Mouse (Mus musculus) hindbrain, embryonic 11.5 days (tissue): ENCODE results near the gene Ryr2. TPM values are rescaled to one million over a fixed set of nuclear protein-coding genes. Genes with fewer than 3 reads are reported as not detected.
A peak's percentile ranks its signal among the peaks of the same experiment; 100 is the strongest.
"Not testable (repeated sequence)": the region's sequence is repeated elsewhere in the genome, so short reads cannot be mapped to it uniquely, and the experiment has no call there.

ENCODE experiments used
- ATAC-seq: fragments of 200-750 bp; cut with Nextera tagmentation; 2 replicates; pipeline ENCODE4 v1.8.0; 2017; ENCODE audit warnings: mild to moderate bottlenecking, moderate TSS enrichment, moderate library complexity; ENCODE audit not compliant: low FRiP score
- DNase-seq: peaks from one replicate; pipeline ENCODE4 v3.0.0-alpha.2; 2015; ENCODE audit warnings: low spot score
- H3K27ac ChIP-seq: fragments of 300-500 bp; sonication (generic); 2 replicates; pipeline ENCODE4 v1.5.1; 2014; ENCODE audit warnings: mild to moderate bottlenecking, low read depth, low read length
- H3K27me3 ChIP-seq: fragments of 300-500 bp; sonication (generic); 2 replicates; pipeline ENCODE4 v1.6.1; 2014; ENCODE audit warnings: mild to moderate bottlenecking, low read length, moderate library complexity, mixed read lengths; ENCODE audit not compliant: control insufficient read depth, insufficient read depth
- H3K36me3 ChIP-seq: fragments of 300-500 bp; sonication (generic); 2 replicates; pipeline ENCODE4 v1.6.1; 2014; ENCODE audit warnings: mild to moderate bottlenecking, low read length, moderate library complexity, mixed read lengths; ENCODE audit not compliant: control insufficient read depth, insufficient read depth
- H3K4me1 ChIP-seq: fragments of 300-500 bp; sonication (generic); replicated peaks from 2 replicates; pipeline ENCODE4 v1.6.1; 2014; ENCODE audit warnings: low read length, mixed read lengths; ENCODE audit not compliant: control insufficient read depth, insufficient read depth
- H3K4me2 ChIP-seq: fragments of 300-500 bp; sonication (generic); replicated peaks from 2 replicates; pipeline ENCODE4 v1.6.1; 2014; ENCODE audit warnings: mild to moderate bottlenecking, low read depth, low read length
- H3K4me3 ChIP-seq: fragments of 300-500 bp; sonication (generic); 2 replicates; pipeline ENCODE4 v1.5.1; 2014; ENCODE audit warnings: low read depth, low read length
- H3K9ac ChIP-seq: fragments of 300-500 bp; sonication (generic); 2 replicates; pipeline ENCODE4 v1.6.1; 2014; ENCODE audit warnings: low read depth, low read length
- H3K9me3 ChIP-seq: fragments of 300-500 bp; sonication (generic); 2 replicates; pipeline ENCODE4 v1.6.1; 2016; ENCODE audit warnings: low read length; ENCODE audit not compliant: control insufficient read depth
- WGBS: fragments of 180-500 bp; shearing (Covaris S2); extraction: QIAGEN DNeasy Blood & Tissue Kit; methylation state at CpG from one replicate; pipeline ENCODE4 v1.1.7; 2014; 5-methylcytosine and 5-hydroxymethylcytosine counted together
- polyA plus RNA-seq: library from polyadenylated mRNA; unstranded; fragments of >200 nt; fragmentation: Nextera tagmentation; extraction: Ambion mirVana; gene quantifications from 2 replicates; pipeline ENCODE4 v1.2.1, GENCODE M21; 2014

The Ryr2 gene
- polyA plus RNA-seq, 1 experiment from 2014 or later = 1.5 TPM

DNA sequence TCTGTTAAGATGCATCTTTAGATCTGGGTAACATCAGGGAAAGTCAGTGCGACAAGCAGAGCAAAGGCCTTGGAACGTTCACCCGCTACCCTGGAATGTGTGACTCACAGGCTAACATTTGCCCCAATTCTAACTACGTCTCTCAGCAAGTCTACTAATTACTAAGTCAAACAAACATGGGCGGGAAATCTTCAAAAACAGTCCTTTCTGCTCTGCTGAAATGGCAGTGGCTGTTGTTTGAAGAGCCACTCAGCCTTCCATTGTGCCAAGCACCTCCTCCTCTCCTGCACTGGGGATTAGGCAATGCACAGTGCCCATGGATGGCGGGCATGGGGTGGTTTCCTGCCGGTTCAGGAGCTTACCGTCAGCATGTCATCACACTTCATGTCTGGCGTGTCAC, 540.3 kb downstream of the Ryr2 start:
- H3K27me3 ChIP-seq = no peaks in the 10 kb centered on the region
- no peaks in the 10 kb centered on the region for H3K4me1 ChIP-seq
- 73% methylated on average over 9 of the region's 9 CpGs for WGBS
- H3K27ac ChIP-seq = no peak overlapping the region
- no peak overlapping the region for H3K4me3 ChIP-seq
- no peak overlapping the region for H3K9ac ChIP-seq
- no peaks in the 10 kb centered on the region for H3K9me3 ChIP-seq
- no peak overlapping the region for H3K4me2 ChIP-seq
- ATAC-seq (no peak), DNase-seq (no peak)
- no peaks in the 10 kb centered on the region for H3K36me3 ChIP-seq

DNA sequence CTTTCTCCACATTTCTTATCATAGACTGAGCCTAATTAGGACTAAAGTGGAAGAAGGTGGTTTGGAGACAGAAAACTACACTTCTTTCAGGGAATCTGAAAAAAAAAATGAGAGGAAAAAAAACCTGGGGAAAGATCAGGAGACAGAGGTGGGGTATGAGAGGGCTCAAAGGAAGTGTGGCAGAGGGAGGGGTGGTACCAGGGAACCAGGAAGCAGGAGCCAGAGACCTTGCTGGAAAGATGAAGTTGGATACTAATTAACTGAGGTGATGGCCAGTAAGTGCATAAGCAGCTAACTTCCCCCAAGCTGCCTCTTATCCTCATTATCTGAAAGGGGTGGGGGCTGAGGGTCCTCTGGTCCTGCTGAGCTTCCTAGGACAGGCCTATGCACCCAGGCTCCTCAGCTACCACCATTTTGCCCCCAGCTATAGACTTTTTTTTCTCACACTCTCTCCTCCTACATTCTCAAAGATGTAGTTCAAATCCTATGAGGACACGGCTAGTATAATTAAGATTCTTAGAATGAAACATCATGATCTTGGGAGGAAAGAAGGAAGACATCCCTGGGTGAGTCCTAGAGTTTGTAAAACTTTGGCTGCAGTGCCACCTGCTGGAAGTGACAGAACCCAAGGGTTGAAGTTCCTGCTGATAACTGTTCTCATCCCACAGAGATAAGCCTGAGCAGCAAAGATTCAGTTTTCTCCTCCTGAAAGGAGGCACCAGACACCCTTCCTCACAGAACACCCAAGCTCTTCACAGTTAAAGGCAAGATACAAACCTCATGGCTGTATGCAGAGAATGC, 543.3 kb downstream of the Ryr2 start:
- Histone ChIP-seq H3K27me3 (no peaks in the 10 kb centered on the region), H3K9me3 (no peaks in the 10 kb centered on the region), H3K4me3 (no peak overlapping the region), H3K27ac (no peak overlapping the region), H3K36me3 (no peaks in the 10 kb centered on the region), H3K4me1 (no peaks in the 10 kb centered on the region), H3K4me2 (no peak overlapping the region), H3K9ac (no peak overlapping the region)
- 47% methylated on average over 1 of the region's 1 CpGs for WGBS
- DNase-seq (peak; percentile 70), ATAC-seq (peak; percentile 76)

- Histone ChIP-seq H3K36me3 (no peaks in the 10 kb centered on the region), H3K9me3 (no peaks in the 10 kb centered on the region), H3K4me2 (no peak overlapping the region), H3K27me3 (no peaks in the 10 kb centered on the region), H3K27ac (no peak overlapping the region), H3K9ac (no peak overlapping the region), H3K4me1 (no peaks in the 10 kb centered on the region), H3K4me3 (no peak overlapping the region)
- DNase-seq (no peak), ATAC-seq (no peak)
- WGBS = 97% methylated on average over 3 of the region's 3 CpGs
Measured at GRCm38 (mm10) chr13:11549644-11550043, 557.1 kb downstream of the Ryr2 start.

- H3K4me3 ChIP-seq, H3K4me2 ChIP-seq, H3K9me3 ChIP-seq, ATAC-seq, DNase-seq, H3K36me3 ChIP-seq, H3K27me3 ChIP-seq, H3K9ac ChIP-seq, H3K27ac ChIP-seq, H3K4me1 ChIP-seq: not testable (repeated sequence)
- 80% methylated on average over 15 of the region's 15 CpGs for WGBS
Measured at GRCm38 (mm10) chr13:11549136-11549535, 557.6 kb downstream of the Ryr2 start.

DNA sequence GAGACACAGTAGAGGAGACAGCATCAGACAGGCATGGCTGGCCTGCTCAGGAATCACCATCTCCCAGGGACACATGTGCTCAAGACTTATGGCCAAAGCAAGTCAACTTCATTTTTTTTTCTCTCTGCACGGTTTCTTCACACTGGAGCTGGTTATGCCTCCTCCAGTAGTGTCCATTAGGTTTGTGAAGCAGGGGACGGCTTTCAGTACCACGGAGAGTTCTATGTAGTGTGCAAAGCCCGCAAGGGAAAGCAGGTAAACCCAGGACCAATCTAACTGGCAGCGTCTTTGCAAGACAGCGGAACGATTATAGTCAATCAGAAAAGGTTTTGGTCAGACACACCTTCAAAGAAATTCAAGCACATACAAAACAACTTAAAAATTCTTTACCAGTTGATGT, 560.9 kb downstream of the Ryr2 start:
- Histone ChIP-seq H3K27me3 (no peaks in the 10 kb centered on the region), H3K4me3 (no peak overlapping the region), H3K9ac (no peak overlapping the region), H3K4me1 (no peaks in the 10 kb centered on the region), H3K9me3 (no peaks in the 10 kb centered on the region), H3K36me3 (no peaks in the 10 kb centered on the region), H3K27ac (no peak overlapping the region), H3K4me2 (no peak overlapping the region)
- peak; percentile 10 for DNase-seq
- ATAC-seq = no peak
- 49% methylated on average over 7 of the region's 7 CpGs for WGBS

DNA sequence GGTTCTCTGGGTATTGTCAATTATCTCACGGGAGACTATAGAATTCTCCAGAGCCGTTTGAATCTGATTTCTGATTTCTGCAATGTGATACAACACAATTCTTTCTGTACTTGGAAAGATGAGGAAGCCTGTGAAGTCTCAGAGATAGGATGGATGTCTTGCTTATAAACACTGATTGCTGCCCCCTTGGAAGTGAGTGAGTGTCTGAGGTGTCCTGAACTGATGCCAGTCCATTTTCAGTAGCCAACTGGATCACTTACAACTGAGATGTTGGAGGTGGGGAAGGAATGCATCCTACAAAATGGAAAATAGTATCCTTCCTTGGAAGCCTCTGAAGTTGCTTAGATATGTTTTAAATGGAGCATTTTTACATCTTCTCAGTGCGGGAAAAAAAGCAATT, 564.2 kb downstream of the Ryr2 start:
- Histone ChIP-seq H3K36me3 (no peaks in the 10 kb centered on the region), H3K9ac (no peak overlapping the region), H3K4me3 (no peak overlapping the region), H3K4me1 (no peaks in the 10 kb centered on the region), H3K4me2 (no peak overlapping the region), H3K27me3 (no peaks in the 10 kb centered on the region), H3K9me3 (no peaks in the 10 kb centered on the region), H3K27ac (no peak overlapping the region)
- ATAC-seq (no peak), DNase-seq (no peak)
- whole genome bisulfite sequencing = 93% methylated on average over 3 of the region's 3 CpGs

DNA sequence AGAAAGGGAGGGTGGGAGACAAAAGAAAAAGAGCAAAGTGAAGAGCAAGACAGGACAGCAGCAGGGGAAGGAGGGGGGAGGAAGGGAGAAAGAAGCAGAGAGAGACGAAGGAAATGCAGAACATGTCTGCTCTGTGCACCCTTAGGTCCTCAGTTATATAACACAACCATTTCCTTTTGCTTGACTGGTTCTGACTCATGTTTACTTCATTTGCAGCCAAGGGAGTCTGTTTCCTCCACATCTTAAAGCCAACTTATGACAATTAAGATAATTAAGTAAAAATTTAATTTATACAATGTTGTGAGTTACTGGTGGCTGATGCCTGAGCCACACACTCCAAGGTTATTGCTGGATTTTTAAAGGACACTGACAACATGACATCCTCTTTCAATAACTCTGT, 569.9 kb downstream of the Ryr2 start:
- no peak for ATAC-seq
- WGBS = 88% methylated on average over 1 of the region's 1 CpGs

GRCm38 (mm10) chr13:11535874-11536273, 570.9 kb downstream of the Ryr2 start:
- Histone ChIP-seq H3K4me1 (no peaks in the 10 kb centered on the region), H3K36me3 (no peaks in the 10 kb centered on the region), H3K4me3 (no peak overlapping the region), H3K9ac (no peak overlapping the region), H3K9me3 (no peaks in the 10 kb centered on the region), H3K27ac (no peak overlapping the region), H3K4me2 (no peak overlapping the region), H3K27me3 (no peaks in the 10 kb centered on the region)
- WGBS = 78% methylated on average over 3 of the region's 3 CpGs
- DNase-seq (no peak), ATAC-seq (no peak)

More for the DNA sequence above, 569.9 kb downstream of the Ryr2 start:
- DNase-seq = no peak
- Histone ChIP-seq H3K27ac (no peak overlapping the region), H3K4me2 (no peak overlapping the region), H3K9me3 (no peaks in the 10 kb centered on the region), H3K4me3 (no peak overlapping the region), H3K36me3 (no peaks in the 10 kb centered on the region), H3K4me1 (no peaks in the 10 kb centered on the region), H3K9ac (no peak overlapping the region), H3K27me3 (no peaks in the 10 kb centered on the region)

DNA sequence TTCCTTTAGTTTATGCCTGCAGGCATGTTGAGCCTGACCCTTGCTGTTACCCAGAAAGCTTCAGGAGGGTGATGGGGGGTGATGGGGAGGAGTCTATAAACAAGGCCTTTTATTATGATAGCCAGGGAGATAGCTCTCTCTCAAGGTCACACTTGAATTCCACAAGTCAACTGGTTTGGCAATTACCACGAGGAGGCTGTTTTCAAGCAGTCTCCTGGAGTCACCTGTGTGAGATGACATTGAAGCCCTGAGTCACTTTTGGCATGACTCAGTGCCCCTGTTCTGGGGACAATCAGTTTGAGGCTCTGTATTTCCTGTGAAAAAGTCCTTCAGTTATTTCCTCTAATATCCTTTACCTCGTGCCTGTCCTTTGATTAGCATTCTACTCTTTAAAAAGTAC, 573.5 kb downstream of the Ryr2 start:
- Histone ChIP-seq H3K4me2 (no peak overlapping the region), H3K4me3 (no peak overlapping the region), H3K27me3 (no peaks in the 10 kb centered on the region), H3K4me1 (no peaks in the 10 kb centered on the region), H3K27ac (no peak overlapping the region), H3K9ac (no peak overlapping the region), H3K36me3 (no peaks in the 10 kb centered on the region), H3K9me3 (no peaks in the 10 kb centered on the region)
- DNase-seq (no peak), ATAC-seq (no peak)
- 56% methylated on average over 2 of the region's 2 CpGs for WGBS
